Mouse (Mus musculus): Measurements from ENCODE around the gene Mest.

DNA sequence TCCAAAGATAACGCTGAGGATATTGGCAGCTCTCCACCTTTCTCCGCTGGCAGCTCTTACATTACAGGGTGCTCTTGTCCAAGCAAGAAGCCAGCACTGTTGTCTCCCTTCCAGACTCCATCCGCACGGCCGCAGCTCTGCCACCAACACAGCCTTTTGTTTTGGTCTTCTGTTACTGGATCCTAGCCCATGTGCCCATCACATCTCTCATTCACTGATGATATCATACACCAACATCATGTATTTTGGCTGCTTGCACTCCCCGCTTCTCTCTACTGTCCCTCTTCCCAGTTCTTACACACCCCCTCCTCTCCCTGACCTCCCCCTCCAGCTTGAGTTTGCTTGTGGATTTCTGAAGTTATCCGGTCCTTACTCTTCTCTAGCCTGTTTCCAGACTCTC is 6.6 kb upstream of the Mest start:
- TF ChIP-seq GATA1 (IDR thresholded peaks at IDR 0.05; ENCODE audit: low read length), result no peak
- no peak for TF ChIP-seq TAL1 (IDR thresholded peaks at IDR 0.05; ENCODE audit: low read length)
